Mouse (Mus musculus) liver, postnatal 0 days (tissue): ENCODE measurements around the gene Inpp4b. TPM values are rescaled to one million over a fixed set of nuclear protein-coding genes. Genes with fewer than 3 reads are reported as not detected.

ENCODE experiments used
- ATAC-seq: fragments of 200-750 bp; cut with Nextera tagmentation; 2 replicates; pipeline ENCODE4 v1.8.0; 2017; ENCODE audit warnings: mild to moderate bottlenecking, moderate library complexity
- DNase-seq: peaks from one replicate; pipeline ENCODE4 v3.0.0-alpha.2; 2016
- H3K27ac ChIP-seq: fragments of 300-500 bp; sonication (generic); 2 replicates; pipeline ENCODE4 v1.5.1; 2014; ENCODE audit warnings: antibody characterized with exemption, moderate library complexity, mild to moderate bottlenecking, low read depth
- H3K27me3 ChIP-seq: fragments of 300-500 bp; sonication (generic); 2 replicates; pipeline ENCODE4 v1.6.1; 2014; ENCODE audit warnings: low read length, control low read depth, mixed read lengths; ENCODE audit not compliant: insufficient read depth
- H3K36me3 ChIP-seq: fragments of 300-500 bp; sonication (generic); replicated peaks from 2 replicates; pipeline ENCODE4 v1.6.1; 2014; ENCODE audit warnings: mild to moderate bottlenecking, control low read depth, low read length, moderate library complexity, mixed read lengths; ENCODE audit not compliant: insufficient read depth
- H3K4me1 ChIP-seq: fragments of 300-500 bp; sonication (generic); 2 replicates; pipeline ENCODE4 v1.6.1; 2014; ENCODE audit warnings: antibody characterized with exemption, mild to moderate bottlenecking, control low read depth; ENCODE audit not compliant: insufficient read depth
- H3K4me2 ChIP-seq: fragments of 300-500 bp; sonication (generic); 2 replicates; pipeline ENCODE4 v1.6.1; 2014; ENCODE audit warnings: low read depth, mild to moderate bottlenecking, low read length, moderate library complexity, mixed read lengths
- H3K4me3 ChIP-seq: fragments of 300-500 bp; sonication (generic); 2 replicates; pipeline ENCODE4 v1.5.1; 2014; ENCODE audit warnings: low read depth, low read length
- H3K9ac ChIP-seq: fragments of 300-500 bp; sonication (generic); replicated peaks from 2 replicates; pipeline ENCODE4 v1.6.1; 2014; ENCODE audit warnings: mild to moderate bottlenecking, moderate library complexity
- H3K9me3 ChIP-seq: fragments of 300-500 bp; sonication (generic); 2 replicates; pipeline ENCODE4 v1.6.1; 2016; ENCODE audit warnings: mild to moderate bottlenecking, control low read depth, low read length, mixed read lengths
- CTCF ChIP-seq: sonication (generic); IDR thresholded peaks from 2 replicates; pipeline ENCODE4 v1.5.1; 2016; ENCODE audit warnings: antibody characterized with exemption, low read depth
- EP300 ChIP-seq: IDR thresholded peaks from 2 replicates; pipeline ENCODE4 v1.6.1; 2016; ENCODE audit warnings: antibody characterized with exemption, low read depth, mild to moderate bottlenecking
- WGBS: fragments of 180-500 bp; shearing (Covaris S2); extraction: QIAGEN DNeasy Blood & Tissue Kit; methylation state at CpG from one replicate; pipeline ENCODE4 v1.1.7; 2014; ENCODE audit not compliant: insufficient replicate concordance; 5-methylcytosine and 5-hydroxymethylcytosine counted together
- polyA plus RNA-seq: library from polyadenylated mRNA; unstranded; fragments of >200 nt; fragmentation: Nextera tagmentation; extraction: Ambion mirVana; gene quantifications from 2 replicates; pipeline ENCODE4 v1.2.1, GENCODE M21; 2015

The Inpp4b gene
- polyA plus RNA-seq, 1 experiment from 2014 or later, result 0.82 TPM

GRCm38 (mm10) chr8:81581817-81582437 is 239.6 kb downstream of the Inpp4b start:
- no peak overlapping the region for H3K27ac ChIP-seq
- DNase-seq (no peak), ATAC-seq (no peak)
- no peak for TF ChIP-seq EP300
- TF ChIP-seq CTCF, result no peak
- H3K27me3 ChIP-seq, result no peaks in the 10 kb centered on the region
- no peaks in the 10 kb centered on the region for H3K4me1 ChIP-seq
- H3K9ac ChIP-seq, result no peak overlapping the region
- H3K36me3 ChIP-seq, result no peaks in the 10 kb centered on the region
- H3K4me2 ChIP-seq, result no peak overlapping the region
- 66% methylated on average over 2 of the region's 2 CpGs for WGBS
- no peak overlapping the region for H3K4me3 ChIP-seq
- no peaks in the 10 kb centered on the region for H3K9me3 ChIP-seq

GRCm38 (mm10) chr8:81582906-81583305 is 240.6 kb downstream of the Inpp4b start:
- ATAC-seq (no peak), DNase-seq (no peak)
- H3K4me1 ChIP-seq, result no peaks in the 10 kb centered on the region
- no peak for TF ChIP-seq EP300
- TF ChIP-seq CTCF, result no peak
- H3K36me3 ChIP-seq, result no peaks in the 10 kb centered on the region
- H3K27ac ChIP-seq, result no peak overlapping the region
- no peaks in the 10 kb centered on the region for H3K9me3 ChIP-seq
- H3K4me3 ChIP-seq, result no peak overlapping the region
- H3K27me3 ChIP-seq, result no peaks in the 10 kb centered on the region
- 65% methylated on average over 1 of the region's 1 CpGs for WGBS
- no peak overlapping the region for H3K9ac ChIP-seq
- no peak overlapping the region for H3K4me2 ChIP-seq

GRCm38 (mm10) chr8:81586783-81587182 is 244.4 kb downstream of the Inpp4b start:
- no peaks in the 10 kb centered on the region for H3K27me3 ChIP-seq
- 82% methylated on average over 5 of the region's 5 CpGs for WGBS
- DNase-seq (no peak), ATAC-seq (no peak)
- H3K4me1 ChIP-seq, result no peaks in the 10 kb centered on the region
- no peak overlapping the region for H3K4me3 ChIP-seq
- no peak overlapping the region for H3K9ac ChIP-seq
- TF ChIP-seq EP300, result no peak
- TF ChIP-seq CTCF, result no peak
- no peak overlapping the region for H3K27ac ChIP-seq
- H3K9me3 ChIP-seq, result no peaks in the 10 kb centered on the region
- H3K36me3 ChIP-seq, result no peaks in the 10 kb centered on the region
- no peak overlapping the region for H3K4me2 ChIP-seq

- no peaks in the 10 kb centered on the region for H3K4me1 ChIP-seq
- no peaks in the 10 kb centered on the region for H3K9me3 ChIP-seq
- no peaks in the 10 kb centered on the region for H3K36me3 ChIP-seq
- no peak overlapping the region for H3K4me3 ChIP-seq
- ATAC-seq, result no peak
- DNase-seq, result no peak
- 69% methylated on average over 3 of the region's 3 CpGs for WGBS
- no peak overlapping the region for H3K27ac ChIP-seq
- H3K9ac ChIP-seq, result no peak overlapping the region
- no peaks in the 10 kb centered on the region for H3K27me3 ChIP-seq
- TF ChIP-seq EP300 (no peak), CTCF (no peak)
- no peak overlapping the region for H3K4me2 ChIP-seq
Measured at GRCm38 (mm10) chr8:81594134-81594714, 251.9 kb downstream of the Inpp4b start.

- Histone ChIP-seq H3K9me3 (no peaks in the 10 kb centered on the region), H3K4me2 (no peak overlapping the region), H3K4me3 (no peak overlapping the region), H3K27me3 (no peaks in the 10 kb centered on the region), H3K4me1 (no peaks in the 10 kb centered on the region), H3K9ac (no peak overlapping the region), H3K36me3 (no peaks in the 10 kb centered on the region), H3K27ac (no peak overlapping the region)
- 70% methylated on average over 4 of the region's 4 CpGs for WGBS
- DNase-seq (no peak), ATAC-seq (no peak)
- TF ChIP-seq EP300 (no peak), CTCF (no peak)
Measured at GRCm38 (mm10) chr8:81599209-81599608, 256.9 kb downstream of the Inpp4b start.

- Histone ChIP-seq H3K9me3 (no peaks in the 10 kb centered on the region), H3K4me2 (no peak overlapping the region), H3K4me3 (no peak overlapping the region), H3K27me3 (no peaks in the 10 kb centered on the region), H3K36me3 (no peaks in the 10 kb centered on the region), H3K4me1 (no peaks in the 10 kb centered on the region), H3K9ac (no peak overlapping the region), H3K27ac (no peak overlapping the region)
- DNase-seq (no peak), ATAC-seq (no peak)
- no peak for TF ChIP-seq CTCF
- TF ChIP-seq EP300, result no peak
Measured at GRCm38 (mm10) chr8:81601136-81601535, 258.8 kb downstream of the Inpp4b start.
